ENCODE assay signal across 21 mouse cellular contexts in genomic region chr10:102243897-102244296, GRCm38 (mm10).
"Had no signal": no experiment of that assay in that cellular context is flagged by ENCODE, and none has a peak within 500 bp of the region (broad histone marks: within the 10 kb centered on the region; RNA-seq: fewer than 3 reads in every experiment).

No protein-coding gene starts in this region.

- H3K9ac ChIP-seq: kidney, embryonic 15.5 days; limb, embryonic 12.5 days; limb, embryonic 15.5 days; liver, embryonic 14.5 days; liver, postnatal 0 days; lung, embryonic 14.5 days; stomach, embryonic 15.5 days had no signal

- H3K27me3 ChIP-seq: kidney, embryonic 15.5 days; limb, embryonic 12.5 days; limb, embryonic 15.5 days; megakaryocyte, embryonic 14.5 days; stomach, embryonic 15.5 days had no signal

- H3K4me2 ChIP-seq: kidney, embryonic 15.5 days; limb, embryonic 12.5 days; limb, embryonic 15.5 days; liver, embryonic 11.5 days; lung, embryonic 14.5 days; stomach, embryonic 15.5 days had no signal

- H3K4me1 ChIP-seq: kidney, embryonic 15.5 days; limb, embryonic 12.5 days; limb, embryonic 15.5 days; megakaryocyte, embryonic 14.5 days; midbrain, embryonic 10.5 days; stomach, embryonic 15.5 days had no signal

- H3K27ac ChIP-seq: kidney, embryonic 15.5 days; left cerebral cortex, adult 2 months; limb, embryonic 12.5 days; limb, embryonic 15.5 days; liver, embryonic 14.5 days; midbrain, embryonic 10.5 days; stomach, embryonic 15.5 days had no signal

- ATAC-seq: liver, postnatal 0 days; lung, postnatal 0 days had no signal

- H3K9me3 ChIP-seq: kidney, embryonic 15.5 days; limb, embryonic 12.5 days; limb, embryonic 15.5 days; midbrain, embryonic 10.5 days; stomach, embryonic 15.5 days had no signal

- DNase-seq: kidney, adult 8-10 months; kidney, postnatal 10 days; kidney, postnatal 36 days; layer of hippocampus, postnatal 36 days; left cerebral cortex, postnatal 4 days; liver, postnatal 0 days; lung, embryonic 14.5 days; lung, postnatal 36 days; right cerebral cortex, postnatal 25 days; spleen, adult 18-20 months; thymus, postnatal 36 days had no signal

- H3K36me3 ChIP-seq: kidney, embryonic 15.5 days; limb, embryonic 12.5 days; limb, embryonic 15.5 days; midbrain, embryonic 10.5 days; stomach, embryonic 15.5 days had no signal

- H3K4me3 ChIP-seq: kidney, embryonic 15.5 days; left cerebral cortex, adult 2 months; limb, embryonic 12.5 days; limb, embryonic 15.5 days; megakaryocyte, embryonic 14.5 days; midbrain, embryonic 10.5 days; stomach, embryonic 15.5 days had no signal
